Mouse (Mus musculus): ENCODE results near the gene Vav2. TPM values are rescaled to one million over a fixed set of nuclear protein-coding genes. Genes with fewer than 3 reads are reported as not detected.

Vav2 gene
- polyA plus RNA-seq, 1 experiment from 2014 or later = 29.9 TPM

DNA sequence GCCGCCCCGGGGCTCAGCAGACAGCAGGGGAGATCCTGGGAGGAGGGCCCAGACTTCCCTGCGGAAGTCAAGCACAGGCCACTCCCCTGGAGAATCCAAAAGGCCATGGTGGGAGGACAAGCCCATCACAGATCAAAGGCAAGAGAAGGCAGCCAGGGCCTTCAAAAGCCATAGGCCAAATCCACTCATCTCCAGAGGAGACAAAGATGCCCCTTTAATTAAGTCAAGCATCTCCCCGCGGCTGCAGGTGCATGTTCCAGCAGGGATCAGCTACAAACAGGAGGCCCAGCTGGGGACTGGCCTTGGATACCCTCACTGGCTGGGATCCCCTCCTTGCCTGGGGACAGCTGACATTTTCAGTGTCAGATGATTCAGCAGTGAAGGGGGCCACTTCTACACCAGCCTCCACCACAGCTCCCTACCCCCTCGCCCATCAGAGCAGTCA, 105.4 kb downstream of the Vav2 start:
- Histone ChIP-seq H3K9ac (no peak overlapping the region), H3K4me2 (replicated peaks) (no peak overlapping the region), H3K27me3 (replicated peaks) (no peaks in the 10 kb centered on the region), H3K9me3 (no peaks in the 10 kb centered on the region), H3K27ac (0 out of 2 replicates have a peak overlapping the region, but pooled peaks have one; percentile 29), H3K4me3 (no peak overlapping the region), H3K36me3 (no peaks in the 10 kb centered on the region), H3K4me1 (peaks cover 59% of the 10 kb centered on the region)
- 9% methylated on average over 6 of the region's 6 CpGs for WGBS
- peak; percentile 51; the same call in 1 of the 2 replicates for ATAC-seq (ENCODE audit: low FRiP score, low read depth)

DNA sequence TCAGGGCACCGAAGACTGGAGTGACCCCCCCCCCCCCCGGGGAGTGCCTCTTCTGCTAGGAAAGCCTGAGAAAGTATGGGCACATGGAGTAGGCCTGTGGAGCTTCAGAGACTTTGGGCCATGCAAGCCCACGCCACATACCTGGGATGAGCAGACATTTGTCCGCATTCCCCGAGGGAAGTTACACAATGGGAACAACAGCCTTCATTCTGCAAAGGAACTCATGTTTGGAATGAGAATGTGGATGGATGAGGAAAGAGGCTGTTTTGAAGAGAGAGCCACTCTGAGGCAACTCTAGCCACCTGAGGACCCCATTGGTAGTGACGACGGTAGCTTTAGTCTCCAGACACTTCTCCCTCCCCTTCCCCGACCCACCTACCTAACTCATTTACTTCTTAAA, 106.0 kb downstream of the Vav2 start:
- Histone ChIP-seq H3K27ac (no peak overlapping the region), H3K4me3 (no peak overlapping the region), H3K4me1 (peaks cover 55% of the 10 kb centered on the region), H3K36me3 (no peaks in the 10 kb centered on the region), H3K9ac (no peak overlapping the region), H3K27me3 (replicated peaks) (no peaks in the 10 kb centered on the region), H3K4me2 (replicated peaks) (no peak overlapping the region), H3K9me3 (no peaks in the 10 kb centered on the region)
- no peak for ATAC-seq (ENCODE audit: low FRiP score, low read depth)
- 58% methylated on average over 8 of the region's 8 CpGs for WGBS

- WGBS = 57% methylated on average over 4 of the region's 4 CpGs
- Histone ChIP-seq H3K27ac (no peak overlapping the region), H3K4me1 (peaks cover 52% of the 10 kb centered on the region)
Observed at GRCm38 (mm10) chr2:27318606-27319005, 108.2 kb downstream of the Vav2 start.

GRCm38 (mm10) chr2:27318197-27318596, 108.6 kb downstream of the Vav2 start:
- Histone ChIP-seq H3K27me3 (replicated peaks) (no peaks in the 10 kb centered on the region), H3K27ac (no peak overlapping the region), H3K9ac (no peak overlapping the region), H3K4me2 (replicated peaks) (no peak overlapping the region), H3K36me3 (no peaks in the 10 kb centered on the region), H3K9me3 (no peaks in the 10 kb centered on the region), H3K4me1 (peaks cover 48% of the 10 kb centered on the region), H3K4me3 (no peak overlapping the region)
- 44% methylated on average over 1 of the region's 1 CpGs for whole genome bisulfite sequencing
- ATAC-seq (ENCODE audit: low FRiP score, low read depth) = no peak

More at GRCm38 (mm10) chr2:27318606-27319005, 108.2 kb downstream of the Vav2 start:
- no peak for ATAC-seq (ENCODE audit: low FRiP score, low read depth)
- no peaks in the 10 kb centered on the region for H3K9me3 ChIP-seq
- H3K27me3 ChIP-seq (replicated peaks) = no peaks in the 10 kb centered on the region
- H3K36me3 ChIP-seq = no peaks in the 10 kb centered on the region
- H3K4me3 ChIP-seq = no peak overlapping the region
- H3K4me2 ChIP-seq (replicated peaks) = no peak overlapping the region
- no peak overlapping the region for H3K9ac ChIP-seq

- H3K27me3 ChIP-seq (replicated peaks) = no peaks in the 10 kb centered on the region
- no peak for ATAC-seq (ENCODE audit: low FRiP score, low read depth)
- no peaks in the 10 kb centered on the region for H3K36me3 ChIP-seq
- no peak overlapping the region for H3K27ac ChIP-seq
- H3K9me3 ChIP-seq = no peaks in the 10 kb centered on the region
- no peak overlapping the region for H3K4me2 ChIP-seq (replicated peaks)
- H3K4me1 ChIP-seq = peaks cover 36% of the 10 kb centered on the region
- H3K9ac ChIP-seq = no peak overlapping the region
- no peak overlapping the region for H3K4me3 ChIP-seq
- 83% methylated on average over 5 of the region's 5 CpGs for WGBS
Observed at GRCm38 (mm10) chr2:27316167-27316566, 110.7 kb downstream of the Vav2 start.

- H3K4me2 ChIP-seq (replicated peaks) = no peak overlapping the region
- no peak overlapping the region for H3K9ac ChIP-seq
- H3K9me3 ChIP-seq = no peaks in the 10 kb centered on the region
- H3K4me3 ChIP-seq = no peak overlapping the region
- no peaks in the 10 kb centered on the region for H3K27me3 ChIP-seq (replicated peaks)
- peaks cover 35% of the 10 kb centered on the region for H3K4me1 ChIP-seq
- H3K27ac ChIP-seq = no peak overlapping the region
- no peaks in the 10 kb centered on the region for H3K36me3 ChIP-seq
- WGBS = 85% methylated on average over 5 of the region's 5 CpGs
- no peak for ATAC-seq (ENCODE audit: low FRiP score, low read depth)
Observed at GRCm38 (mm10) chr2:27314269-27314668, 112.6 kb downstream of the Vav2 start.

- Histone ChIP-seq H3K27me3 (replicated peaks) (no peaks in the 10 kb centered on the region), H3K9me3 (no peaks in the 10 kb centered on the region), H3K9ac (no peak overlapping the region), H3K36me3 (no peaks in the 10 kb centered on the region), H3K27ac (no peak overlapping the region), H3K4me2 (replicated peaks) (no peak overlapping the region), H3K4me1 (peaks cover 25% of the 10 kb centered on the region), H3K4me3 (no peak overlapping the region)
- WGBS = 69% methylated on average over 3 of the region's 3 CpGs
- ATAC-seq (ENCODE audit: low FRiP score, low read depth) = no peak
Observed at GRCm38 (mm10) chr2:27312500-27312899, 114.3 kb downstream of the Vav2 start.

DNA sequence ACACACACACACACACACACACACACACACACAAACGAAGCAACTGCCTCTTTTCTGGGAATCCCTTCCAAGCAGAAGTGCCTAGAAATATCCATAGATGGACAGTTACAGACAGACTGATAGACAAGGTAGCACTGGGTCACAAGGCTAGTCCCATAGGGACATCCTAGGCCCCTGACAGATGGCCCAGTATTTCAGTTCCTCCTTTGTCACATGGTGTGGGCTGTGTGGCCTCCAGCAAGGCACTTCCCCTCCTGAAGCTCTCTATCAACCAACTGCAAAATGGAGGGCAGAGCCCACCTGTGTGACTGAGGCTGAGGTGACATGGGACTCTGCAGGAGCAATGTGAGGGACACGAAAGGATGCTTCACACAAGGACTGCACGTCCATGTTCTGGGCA, 115.2 kb downstream of the Vav2 start:
- H3K4me2 ChIP-seq (replicated peaks) = no peak overlapping the region
- no peak overlapping the region for H3K27ac ChIP-seq
- H3K36me3 ChIP-seq = no peaks in the 10 kb centered on the region
- H3K9me3 ChIP-seq = no peaks in the 10 kb centered on the region
- peaks cover 25% of the 10 kb centered on the region for H3K4me1 ChIP-seq
- no peaks in the 10 kb centered on the region for H3K27me3 ChIP-seq (replicated peaks)
- ATAC-seq (ENCODE audit: low FRiP score, low read depth) = no peak
- H3K9ac ChIP-seq = no peak overlapping the region
- no peak overlapping the region for H3K4me3 ChIP-seq
- WGBS = 89% methylated on average over 3 of the region's 3 CpGs

DNA sequence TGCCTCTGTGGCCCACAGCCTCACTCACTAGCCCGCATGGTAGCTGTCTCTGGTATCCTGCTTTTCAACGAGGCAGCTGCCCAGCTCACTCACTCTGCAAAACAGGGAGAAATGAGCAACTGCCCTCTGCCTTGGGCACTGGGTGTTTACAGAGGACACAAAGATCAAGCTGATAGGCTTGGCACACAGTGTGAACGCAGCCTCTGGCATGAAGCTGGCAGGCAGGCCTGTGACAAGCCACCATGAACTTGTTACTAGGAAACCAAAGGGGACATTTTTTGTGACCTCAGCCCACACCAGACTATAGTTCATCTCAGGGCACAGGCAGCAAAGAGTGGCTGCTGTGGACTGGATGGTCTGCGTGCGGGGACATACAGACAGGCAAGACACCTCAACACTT, 115.9 kb downstream of the Vav2 start:
- Histone ChIP-seq H3K4me1 (peaks cover 25% of the 10 kb centered on the region), H3K4me2 (replicated peaks) (no peak overlapping the region), H3K4me3 (no peak overlapping the region), H3K36me3 (no peaks in the 10 kb centered on the region), H3K27ac (no peak overlapping the region), H3K27me3 (replicated peaks) (no peaks in the 10 kb centered on the region), H3K9ac (0 out of 2 replicates have a peak overlapping the region, but pooled peaks have one; percentile 29), H3K9me3 (no peaks in the 10 kb centered on the region)
- ATAC-seq (ENCODE audit: low FRiP score, low read depth) = no peak
- WGBS = 90% methylated on average over 5 of the region's 5 CpGs

DNA sequence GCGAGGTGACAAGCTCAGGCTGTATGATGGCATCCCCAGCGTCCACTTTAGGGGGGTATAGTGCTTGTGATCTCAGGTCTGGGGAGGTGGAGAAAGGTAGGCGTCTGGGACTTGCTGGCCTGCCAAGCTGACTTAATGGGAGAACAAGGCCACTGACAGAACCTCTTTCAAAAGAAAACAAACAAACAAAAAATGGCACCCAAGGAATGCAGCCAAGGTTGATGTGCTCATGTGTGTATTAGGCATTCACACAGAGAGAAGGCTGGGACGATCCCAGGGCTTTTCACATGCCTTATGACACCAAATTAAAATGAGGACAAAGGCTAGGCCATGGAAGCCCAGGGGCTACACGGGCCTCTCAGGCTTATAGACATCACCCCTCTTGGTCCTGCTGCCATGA, 116.6 kb downstream of the Vav2 start:
- Histone ChIP-seq H3K27me3 (replicated peaks) (no peaks in the 10 kb centered on the region), H3K4me1 (peaks cover 22% of the 10 kb centered on the region), H3K27ac (no peak overlapping the region), H3K4me2 (replicated peaks) (no peak overlapping the region), H3K9ac (no peak overlapping the region), H3K4me3 (no peak overlapping the region), H3K36me3 (no peaks in the 10 kb centered on the region), H3K9me3 (no peaks in the 10 kb centered on the region)
- ATAC-seq (ENCODE audit: low FRiP score, low read depth) = no peak
- WGBS = 82% methylated on average over 5 of the region's 5 CpGs

GRCm38 (mm10) chr2:27306628-27307027, 120.2 kb downstream of the Vav2 start:
- Histone ChIP-seq H3K27ac (no peak overlapping the region), H3K36me3 (no peaks in the 10 kb centered on the region), H3K4me1 (peaks cover 32% of the 10 kb centered on the region), H3K27me3 (replicated peaks) (no peaks in the 10 kb centered on the region), H3K9me3 (no peaks in the 10 kb centered on the region), H3K9ac (no peak overlapping the region), H3K4me3 (no peak overlapping the region), H3K4me2 (replicated peaks) (no peak overlapping the region)
- no peak for ATAC-seq (ENCODE audit: low FRiP score, low read depth)
- 88% methylated on average over 8 of the region's 8 CpGs for WGBS

GRCm38 (mm10) chr2:27304741-27305140, 122.1 kb downstream of the Vav2 start:
- no peak for ATAC-seq (ENCODE audit: low FRiP score, low read depth)
- 75% methylated on average over 13 of the region's 13 CpGs for WGBS
- Histone ChIP-seq H3K4me2 (replicated peaks) (no peak overlapping the region), H3K36me3 (no peaks in the 10 kb centered on the region), H3K4me1 (peaks cover 36% of the 10 kb centered on the region), H3K27ac (no peak overlapping the region), H3K27me3 (replicated peaks) (no peaks in the 10 kb centered on the region), H3K9ac (no peak overlapping the region), H3K4me3 (no peak overlapping the region), H3K9me3 (no peaks in the 10 kb centered on the region)

DNA sequence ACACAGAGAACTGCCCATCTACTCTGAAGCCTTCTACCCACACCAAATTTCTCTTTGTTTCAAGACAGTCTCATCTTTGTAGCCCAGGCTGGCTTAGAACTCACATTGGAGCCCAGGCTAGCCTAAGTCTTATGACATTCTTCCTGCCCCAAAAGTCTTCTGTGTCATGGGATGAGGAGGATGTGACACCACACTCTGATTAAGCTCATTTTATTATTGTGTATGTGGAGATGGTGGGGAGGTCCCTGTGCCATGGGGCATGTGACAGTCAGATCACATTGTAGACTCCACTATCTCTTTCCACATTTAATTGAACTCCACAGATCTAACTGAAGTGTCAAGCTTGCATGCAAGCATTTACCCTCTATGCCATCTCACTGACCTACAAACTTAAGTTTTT, 122.8 kb downstream of the Vav2 start:
- Histone ChIP-seq H3K4me1 (peaks cover 36% of the 10 kb centered on the region), H3K36me3 (no peaks in the 10 kb centered on the region)
- no peak for ATAC-seq (ENCODE audit: low FRiP score, low read depth)

More for the DNA sequence above, 122.8 kb downstream of the Vav2 start:
- H3K9ac ChIP-seq = no peak overlapping the region
- no peak overlapping the region for H3K4me2 ChIP-seq (replicated peaks)
- no peaks in the 10 kb centered on the region for H3K27me3 ChIP-seq (replicated peaks)
- H3K27ac ChIP-seq = no peak overlapping the region
- no peak overlapping the region for H3K4me3 ChIP-seq
- H3K9me3 ChIP-seq = no peaks in the 10 kb centered on the region
